Mouse (Mus musculus) neural tube, embryonic 12.5 days (tissue): ENCODE measurements around the gene Pate1. TPM values are rescaled to one million over a fixed set of nuclear protein-coding genes. Genes with fewer than 3 reads are reported as not detected.

Experiments
- ATAC-seq: fragments of 200-750 bp; cut with Nextera tagmentation; 2 replicates; pipeline ENCODE4 v1.8.0; 2017; ENCODE audit warnings: low read depth, mild to moderate bottlenecking, moderate TSS enrichment, moderate library complexity; ENCODE audit not compliant: low FRiP score
- H3K27ac ChIP-seq: fragments of 300-500 bp; sonication (generic); 2 replicates; pipeline ENCODE4 v1.5.1; 2016
- H3K27me3 ChIP-seq: fragments of 300-500 bp; sonication (generic); replicated peaks from 2 replicates; pipeline ENCODE4 v1.6.1; 2016; ENCODE audit warnings: mild to moderate bottlenecking
- H3K36me3 ChIP-seq: fragments of 300-500 bp; sonication (generic); 2 replicates; pipeline ENCODE4 v1.6.1; 2016; ENCODE audit warnings: mild to moderate bottlenecking
- H3K4me1 ChIP-seq: fragments of 300-500 bp; sonication (generic); 2 replicates; pipeline ENCODE4 v1.6.1; 2016
- H3K4me2 ChIP-seq: fragments of 300-500 bp; sonication (generic); replicated peaks from 2 replicates; pipeline ENCODE4 v1.6.1; 2016; ENCODE audit warnings: mild to moderate bottlenecking
- H3K4me3 ChIP-seq: fragments of 300-500 bp; sonication (generic); 2 replicates; pipeline ENCODE4 v1.5.1; 2016
- H3K9ac ChIP-seq: fragments of 300-500 bp; sonication (generic); 2 replicates; pipeline ENCODE4 v1.6.1; 2016; ENCODE audit warnings: mild to moderate bottlenecking
- H3K9me3 ChIP-seq: fragments of 300-500 bp; sonication (generic); 2 replicates; pipeline ENCODE4 v1.6.1; 2016; ENCODE audit warnings: mild to moderate bottlenecking
- WGBS: fragments of 180-500 bp; shearing (Covaris S2); methylation state at CpG from one replicate; pipeline ENCODE4 v1.1.7; 2016; 5-methylcytosine and 5-hydroxymethylcytosine counted together
- polyA plus RNA-seq: library from polyadenylated mRNA; unstranded; fragments of >200 nt; fragmentation: Nextera tagmentation; extraction: Ambion mirVana; gene quantifications from 2 replicates; pipeline ENCODE4 v1.2.1, GENCODE M21; 2016

Pate1 gene
- polyA plus RNA-seq, result 0.11 TPM in 1 of 2 replicates, not detected in the other

DNA sequence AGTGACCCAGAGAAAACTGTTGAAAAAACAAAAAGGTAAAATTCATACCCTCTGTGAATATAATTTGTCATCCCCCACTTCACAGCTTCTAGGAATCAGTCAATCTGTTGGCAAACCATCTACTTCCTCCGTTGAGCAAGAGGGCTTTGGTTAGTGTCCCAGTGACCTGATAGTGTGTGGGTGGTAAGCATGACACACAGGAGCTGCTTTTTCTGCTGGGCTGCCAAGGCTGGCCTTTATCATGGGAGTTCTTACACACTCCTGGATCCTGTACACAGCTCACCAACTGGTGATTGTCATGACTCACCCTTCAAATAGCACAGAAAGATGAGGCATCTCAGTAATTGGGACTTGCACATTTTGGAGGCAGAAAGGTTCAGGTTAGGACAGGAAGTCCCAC lies at the start of gene Pate1:
Gene Pate1, minus strand, starts transcription at position 378 of the 400 bp plus-strand sequence.
- WGBS, result 40% methylated on average over 1 of the region's 1 CpGs
- H3K4me3 ChIP-seq, result no peak within 1 kb of the TSS
- no peak within 1 kb of the TSS for H3K9ac ChIP-seq
- H3K9me3 ChIP-seq, result no peaks in the 10 kb centered on the region
- H3K36me3 ChIP-seq, result no peaks in the 10 kb centered on the region
- no peak for ATAC-seq
- H3K27me3 ChIP-seq, result no peaks in the 10 kb centered on the region
- no peak within 1 kb of the TSS for H3K27ac ChIP-seq
- H3K4me1 ChIP-seq, result no peaks in the 10 kb centered on the region
- no peak within 1 kb of the TSS for H3K4me2 ChIP-seq

DNA sequence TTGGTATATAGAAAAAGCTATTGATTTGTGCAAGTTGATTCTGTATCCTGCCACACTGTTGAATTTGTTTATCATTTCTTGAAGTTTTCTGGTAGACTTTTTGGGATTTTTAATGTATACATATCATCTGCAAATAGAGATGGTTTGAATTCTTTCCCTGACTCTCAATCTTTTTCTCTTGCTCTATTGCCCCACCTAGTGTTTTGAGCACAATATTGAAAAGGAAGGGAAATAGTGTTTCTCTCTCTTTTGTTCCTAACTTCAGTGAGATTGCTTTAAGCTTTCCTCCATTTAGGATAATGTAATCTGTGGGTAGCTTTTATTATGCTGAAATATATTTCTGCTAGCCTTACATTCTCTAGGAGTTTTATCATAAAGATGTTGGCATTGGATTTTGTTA lies 20.1 kb upstream of the Pate1 start:
- Histone ChIP-seq H3K9me3 (no peaks in the 10 kb centered on the region), H3K27me3 (no peaks in the 10 kb centered on the region), H3K4me1 (no peaks in the 10 kb centered on the region), H3K4me3 (no peak overlapping the region), H3K9ac (no peak overlapping the region), H3K36me3 (no peaks in the 10 kb centered on the region), H3K27ac (no peak overlapping the region), H3K4me2 (no peak overlapping the region)
- no peak for ATAC-seq

DNA sequence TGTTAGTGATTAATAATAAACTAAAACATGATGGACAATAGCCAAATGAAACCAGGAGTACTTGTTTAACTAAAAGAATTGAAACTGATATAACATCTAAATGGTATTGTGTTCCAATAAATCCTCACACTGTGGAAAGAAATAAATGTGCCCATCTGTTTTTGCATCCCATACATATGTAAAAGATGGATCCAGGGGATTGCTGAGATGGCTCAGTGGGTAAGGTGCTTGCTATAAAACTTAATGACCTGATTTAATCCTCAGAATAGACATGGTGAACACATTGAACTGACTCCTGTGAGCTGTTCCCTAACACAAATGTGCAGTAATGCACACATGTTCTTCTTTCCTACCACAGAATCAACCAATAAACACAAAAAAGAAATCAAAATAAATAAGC lies 4.7 kb upstream of the Pate1 start:
- no peak for ATAC-seq

GRCm38 (mm10) chr9:35673557-35673956 lies 13.6 kb downstream of the Pate1 start:
- no peaks in the 10 kb centered on the region for H3K27me3 ChIP-seq
- 86% methylated on average over 2 of the region's 2 CpGs for WGBS
- H3K4me1 ChIP-seq, result no peaks in the 10 kb centered on the region
- no peaks in the 10 kb centered on the region for H3K9me3 ChIP-seq
- no peak for ATAC-seq
- H3K4me3 ChIP-seq, result no peak overlapping the region
- H3K9ac ChIP-seq, result no peak overlapping the region
- no peak overlapping the region for H3K4me2 ChIP-seq
- no peaks in the 10 kb centered on the region for H3K36me3 ChIP-seq
- no peak overlapping the region for H3K27ac ChIP-seq

More for the DNA sequence above, 4.7 kb upstream of the Pate1 start:
- no peak overlapping the region for H3K27ac ChIP-seq
- no peak overlapping the region for H3K4me2 ChIP-seq
- no peak overlapping the region for H3K9ac ChIP-seq
- no peaks in the 10 kb centered on the region for H3K36me3 ChIP-seq
- H3K9me3 ChIP-seq, result no peaks in the 10 kb centered on the region; the same call in 1 of the 2 replicates
- H3K4me3 ChIP-seq, result no peak overlapping the region
- H3K4me1 ChIP-seq, result no peaks in the 10 kb centered on the region
- H3K27me3 ChIP-seq, result no peaks in the 10 kb centered on the region

DNA sequence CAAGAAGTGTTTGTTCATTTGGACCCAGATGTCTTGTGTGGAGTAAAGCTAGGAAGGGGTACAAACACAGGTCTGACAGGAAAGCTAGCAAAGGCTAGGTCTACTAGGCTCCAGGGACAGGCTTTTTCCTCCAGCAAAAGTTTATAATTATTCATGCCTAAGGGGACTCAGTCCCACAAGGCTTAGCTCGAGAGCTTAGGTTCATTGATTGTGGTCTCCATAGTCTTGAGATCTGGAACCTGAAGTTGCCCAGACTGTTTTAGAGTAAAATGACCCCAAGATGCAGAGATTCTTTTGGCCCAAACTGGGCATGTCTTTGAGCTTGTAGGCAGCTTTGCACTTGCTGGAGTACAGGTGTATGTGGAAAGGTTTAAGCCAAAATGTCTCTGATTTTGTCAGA lies 39.1 kb downstream of the Pate1 start, which contains the start of gene Pate3:
Gene Pate3, minus strand, starts transcription at position 101 of the 400 bp plus-strand sequence.
- 61% methylated on average over 1 of the region's 1 CpGs for WGBS
- 0 out of 2 replicates have a peak, but pooled peaks cover 6% of the 10 kb centered on the region for H3K9me3 ChIP-seq
- H3K4me1 ChIP-seq, result no peaks in the 10 kb centered on the region
- H3K9ac ChIP-seq, result no peak within 1 kb of the TSS
- no peak within 1 kb of the TSS for H3K27ac ChIP-seq
- no peaks in the 10 kb centered on the region for H3K36me3 ChIP-seq
- H3K4me3 ChIP-seq, result no peak within 1 kb of the TSS
- H3K4me2 ChIP-seq, result no peak within 1 kb of the TSS
- H3K27me3 ChIP-seq, result no peaks in the 10 kb centered on the region
- no peak for ATAC-seq

Other genes with a start within 250 kb of the Pate1 start
- gene Gm1113, start 169.1 kb downstream of the Pate1 start, polyA plus RNA-seq, result not detected in 2 replicates
- 14.5 and 15.7 TPM in 2 replicates for gene Ddx25, start 128.9 kb downstream of the Pate1 start, polyA plus RNA-seq
- 17.2 and 17.6 TPM in 2 replicates for gene Pus3, start 128.8 kb downstream of the Pate1 start, polyA plus RNA-seq
- 1.5 and 1.7 TPM in 2 replicates for gene Pate2, start 117.1 kb downstream of the Pate1 start, polyA plus RNA-seq
- 17.8 and 21.3 TPM in 2 replicates for gene Hyls1, start 117.0 kb downstream of the Pate1 start, polyA plus RNA-seq
- gene Pate4, start 75.4 kb downstream of the Pate1 start, polyA plus RNA-seq, result not detected in 2 replicates
- not detected in 2 replicates for gene Pate3, start 39.2 kb downstream of the Pate1 start, polyA plus RNA-seq
- gene Gm17677, start 53.7 kb upstream of the Pate1 start, polyA plus RNA-seq, result not detected in 2 replicates
- not detected in 2 replicates for gene Gm17727, start 90.7 kb upstream of the Pate1 start, polyA plus RNA-seq
- gene Gm27235, start 102.7 kb upstream of the Pate1 start, polyA plus RNA-seq, result not detected in 2 replicates
- not detected in 2 replicates for gene D730048I06Rik, start 102.7 kb upstream of the Pate1 start, polyA plus RNA-seq
- not detected in 2 replicates for gene 9230110F15Rik, start 156.8 kb upstream of the Pate1 start, polyA plus RNA-seq
- gene 9230113P08Rik, start 221.0 kb upstream of the Pate1 start, polyA plus RNA-seq, result not detected in 2 replicates